Mouse (Mus musculus): ENCODE measurements at regions not wholly inside any gene's neighbourhood (a gene's known extent, or its start where the extent isn't known, plus 50 kb on each side); places are given as distances from the start of the nearest gene placed in this dataset.
A peak's percentile ranks its signal among the peaks of the same experiment; 100 is the strongest.
"Not testable (repeated sequence)": the region's sequence is repeated elsewhere in the genome, so short reads cannot be mapped to it uniquely, and the experiment has no call there.

GRCm38 (mm10) chr16:61484315-61484714, 879.0 kb upstream of the Epha6 start:
- no peak overlapping the region for H3K27ac ChIP-seq
- no peak for DNase-seq (ENCODE audit: low spot score in 2 of 2)
- no peak overlapping the region for H3K4me3 ChIP-seq
- no peak for TF ChIP-seq CTCF (conservative IDR thresholded peaks at IDR 0.05)

DNA sequence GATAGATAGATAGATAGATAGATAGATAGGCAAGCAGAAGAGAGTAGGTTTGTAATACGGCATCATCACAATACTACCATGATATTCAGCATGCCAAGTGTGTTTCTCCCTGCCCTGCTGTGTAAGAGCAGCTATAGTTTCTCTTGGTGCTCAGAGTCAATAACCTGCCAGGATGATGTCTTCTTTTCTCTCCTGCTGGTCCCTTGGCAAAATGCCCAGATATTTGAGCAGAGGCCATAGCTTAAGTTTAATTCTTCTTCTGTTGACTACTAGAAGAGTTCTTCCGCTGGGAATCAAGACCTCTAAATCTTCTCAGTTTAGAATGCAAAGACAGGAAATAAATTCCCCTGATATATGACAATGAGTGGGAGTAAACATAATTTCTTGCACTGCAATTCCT, 836.5 kb upstream of the Epha6 start:
- no peak for TF ChIP-seq CTCF (conservative IDR thresholded peaks at IDR 0.05)

GRCm38 (mm10) chr16:61401261-61401660, 795.9 kb upstream of the Epha6 start:
- Histone ChIP-seq H3K27ac (no peak overlapping the region), H3K4me3 (no peak overlapping the region)
- TF ChIP-seq CTCF (conservative IDR thresholded peaks at IDR 0.05) = no peak
- no peak for DNase-seq (ENCODE audit: low spot score in 2 of 2)

More for the DNA sequence above, 836.5 kb upstream of the Epha6 start:
- Histone ChIP-seq H3K27ac (no peak overlapping the region), H3K4me3 (no peak overlapping the region)
- no peak for DNase-seq (ENCODE audit: low spot score in 2 of 2)

- peak in 1 of 2 experiments; percentile 4 for DNase-seq (ENCODE audit: low spot score in 2 of 2)
- H3K4me3 ChIP-seq = no peak overlapping the region
- no peak for TF ChIP-seq CTCF (conservative IDR thresholded peaks at IDR 0.05)
- no peak overlapping the region for H3K27ac ChIP-seq
Observed at GRCm38 (mm10) chr16:61381979-61382378, 776.6 kb upstream of the Epha6 start.

DNA sequence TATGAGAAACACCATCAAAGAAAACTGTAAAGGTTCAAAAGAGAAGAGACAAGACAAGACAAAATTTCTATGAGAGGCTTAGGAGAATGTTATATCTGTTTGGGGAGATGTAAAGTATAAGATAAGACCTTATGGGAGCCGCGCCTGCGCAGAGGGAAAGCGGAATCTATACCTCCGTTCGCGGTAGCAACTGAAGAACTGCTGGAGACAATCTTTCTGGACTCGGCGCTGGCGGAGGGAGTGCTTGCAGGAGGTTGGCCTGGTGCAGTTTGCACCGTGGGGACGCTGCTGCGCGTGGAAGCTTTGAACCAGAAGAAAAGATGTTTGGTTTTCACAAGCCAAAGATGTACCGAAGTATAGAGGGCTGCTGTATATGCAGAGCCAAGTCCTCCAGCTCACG, 771.6 kb upstream of the Epha6 start:
- H3K27ac ChIP-seq; H3K4me3 ChIP-seq; DNase-seq (ENCODE audit: low spot score in 2 of 2): not testable (repeated sequence)

Measured in layer of hippocampus, adult 2 months (tissue).